Mouse (Mus musculus) CH12.LX (cell line): ENCODE data around the gene Acadvl.

Experiments
- CHD1 ChIP-seq: IDR thresholded peaks from 2 replicates; pipeline ENCODE4 v1.6.1; 2012; ENCODE audit warnings: low read depth, low read length, improper control_type of control experiment, inconsistent platforms
- CTCF ChIP-seq, 2 experiments: IDR thresholded peaks in 1 of 2; conservative IDR thresholded peaks in 1 of 2; 2 replicates each; pipeline ENCODE4 v1.5.1; 2011 to 2012; ENCODE audit warnings: low read depth in 2 of 2, low read length in 2 of 2, improper control_type of control experiment in 1 of 2, inconsistent platforms in 1 of 2, mild to moderate bottlenecking in 1 of 2, moderate library complexity in 1 of 2
- E2F4 ChIP-seq: IDR thresholded peaks from 2 replicates; pipeline ENCODE4 v1.6.1; 2011; ENCODE audit warnings: low read depth, low read length, improper control_type of control experiment; ENCODE audit not compliant: insufficient replicate concordance
- EP300 ChIP-seq: IDR thresholded peaks from 2 replicates; pipeline ENCODE4 v1.6.1; 2011; ENCODE audit warnings: low read length, improper control_type of control experiment
- IRF4 ChIP-seq: IDR thresholded peaks from 2 replicates; pipeline ENCODE4 v1.6.1; 2014; ENCODE audit warnings: low read depth, mild to moderate bottlenecking, inconsistent platforms, low read length, improper control_type of control experiment
- MAFK ChIP-seq: IDR thresholded peaks from 2 replicates; pipeline ENCODE4 v1.6.1; 2011; ENCODE audit warnings: low read length, improper control_type of control experiment; ENCODE audit not compliant: insufficient replicate concordance
- MAX ChIP-seq: IDR thresholded peaks from 2 replicates; pipeline ENCODE4 v1.6.1; 2011; ENCODE audit warnings: low read length, improper control_type of control experiment
- MYC ChIP-seq: IDR thresholded peaks from 2 replicates; pipeline ENCODE4 v1.6.1; 2011; ENCODE audit warnings: low read depth, mild to moderate bottlenecking, improper control_type of control experiment, low read length
- POLR2A ChIP-seq: IDR thresholded peaks from 2 replicates; pipeline ENCODE4 v1.6.1; 2011; ENCODE audit warnings: low read depth, mild to moderate bottlenecking, improper control_type of control experiment, low read length
- POLR2AphosphoS2 ChIP-seq: IDR thresholded peaks from 2 replicates; pipeline ENCODE4 v1.6.1; 2011; ENCODE audit warnings: low read depth, low read length, improper control_type of control experiment
- RCOR1 ChIP-seq: conservative IDR thresholded peaks from 2 replicates; pipeline ENCODE4 v1.6.1; 2012; ENCODE audit warnings: low read depth, mild to moderate bottlenecking, inconsistent platforms, low read length, improper control_type of control experiment
- USF2 ChIP-seq: conservative IDR thresholded peaks from 2 replicates; pipeline ENCODE4 v1.6.1; 2011; ENCODE audit warnings: low read depth, low read length, improper control_type of control experiment

GRCm38 (mm10) chr11:70027397-70027796 lies 12.2 kb upstream of the Acadvl start:
- no peak for TF ChIP-seq CTCF (conservative IDR thresholded peaks at IDR 0.05 in 1 of 2, IDR thresholded peaks at IDR 0.05 in 1 of 2; ENCODE audit: low read depth in 2 of 2, low read length in 2 of 2)
- TF ChIP-seq MAX, result no peak
- TF ChIP-seq E2F4, result no peak
- TF ChIP-seq POLR2A, result no peak
- TF ChIP-seq POLR2AphosphoS2, result no peak
- TF ChIP-seq CHD1, result no peak
- no peak for TF ChIP-seq MAFK
- no peak for TF ChIP-seq EP300
- TF ChIP-seq RCOR1, result no peak
- TF ChIP-seq USF2, result no peak
- no peak for TF ChIP-seq IRF4
- no peak for TF ChIP-seq MYC
